Mouse (Mus musculus): ENCODE results near the gene Gpr173. TPM values are rescaled to one million over a fixed set of nuclear protein-coding genes. Genes with fewer than 3 reads are reported as not detected.

Gpr173 gene
- polyA plus RNA-seq, 1 experiment from 2014 or later, result 4.5 TPM

- H3K27me3 ChIP-seq (ENCODE audit: insufficient read depth, low read length), result no peaks in the 10 kb centered on the region
- no peak overlapping the region for H3K4me2 ChIP-seq
- no peaks in the 10 kb centered on the region for H3K36me3 ChIP-seq (ENCODE audit: insufficient read depth)
- H3K27ac ChIP-seq (ENCODE audit: low read depth), result no peak overlapping the region
- H3K9me3 ChIP-seq (ENCODE audit: low read depth, low read length), result no peaks in the 10 kb centered on the region
- DNase-seq (no peak), ATAC-seq (ENCODE audit: insufficient read depth) (no peak)
- no peaks in the 10 kb centered on the region for H3K4me1 ChIP-seq (ENCODE audit: insufficient read depth)
- TF ChIP-seq CTCF (IDR thresholded peaks at IDR 0.05; ENCODE audit: low read depth), result no peak
- 81% methylated on average over 2 of the region's 2 CpGs for WGBS
- H3K9ac ChIP-seq, result no peak overlapping the region
- H3K4me3 ChIP-seq (ENCODE audit: low read depth, low read length), result no peak overlapping the region
Measured at GRCm38 (mm10) chrX:152306224-152306623, 62.3 kb downstream of the Gpr173 start.

Other genes with a start within 250 kb of the Gpr173 start
- 3.8 and 4.2 TPM in 2 replicates for gene Iqsec2, start 224.4 kb downstream of the Gpr173 start, polyA plus RNA-seq (2014; fragmentation: Nextera tagmentation; extraction: Ambion mirVana)
- 34.0 and 50.5 TPM in 2 replicates for gene Kdm5c, start 135.7 kb downstream of the Gpr173 start, polyA plus RNA-seq (2014; fragmentation: Nextera tagmentation; extraction: Ambion mirVana)
- gene Kantr, start 41.2 kb downstream of the Gpr173 start, polyA plus RNA-seq (2014; fragmentation: Nextera tagmentation; extraction: Ambion mirVana), result 13.8 and 14.8 TPM in 2 replicates
- 23.1 and 26.0 TPM in 2 replicates for gene Tspyl2, start 26.3 kb downstream of the Gpr173 start, polyA plus RNA-seq (2014; fragmentation: Nextera tagmentation; extraction: Ambion mirVana)
- not detected in 2 replicates for gene Cldn34a, start 194.6 kb upstream of the Gpr173 start, polyA plus RNA-seq (2014; fragmentation: Nextera tagmentation; extraction: Ambion mirVana)